Mouse (Mus musculus) liver (tissue): Measurements from ENCODE around the gene Tpst2.
A peak's percentile ranks its signal among the peaks of the same experiment; 100 is the strongest.

ENCODE experiments used
- DNase-seq: peaks from one replicate; pipeline ENCODE4 v3.0.0-alpha.2; 2020; ENCODE audit warnings: mixed read lengths

Gene Tpst2

DNA sequence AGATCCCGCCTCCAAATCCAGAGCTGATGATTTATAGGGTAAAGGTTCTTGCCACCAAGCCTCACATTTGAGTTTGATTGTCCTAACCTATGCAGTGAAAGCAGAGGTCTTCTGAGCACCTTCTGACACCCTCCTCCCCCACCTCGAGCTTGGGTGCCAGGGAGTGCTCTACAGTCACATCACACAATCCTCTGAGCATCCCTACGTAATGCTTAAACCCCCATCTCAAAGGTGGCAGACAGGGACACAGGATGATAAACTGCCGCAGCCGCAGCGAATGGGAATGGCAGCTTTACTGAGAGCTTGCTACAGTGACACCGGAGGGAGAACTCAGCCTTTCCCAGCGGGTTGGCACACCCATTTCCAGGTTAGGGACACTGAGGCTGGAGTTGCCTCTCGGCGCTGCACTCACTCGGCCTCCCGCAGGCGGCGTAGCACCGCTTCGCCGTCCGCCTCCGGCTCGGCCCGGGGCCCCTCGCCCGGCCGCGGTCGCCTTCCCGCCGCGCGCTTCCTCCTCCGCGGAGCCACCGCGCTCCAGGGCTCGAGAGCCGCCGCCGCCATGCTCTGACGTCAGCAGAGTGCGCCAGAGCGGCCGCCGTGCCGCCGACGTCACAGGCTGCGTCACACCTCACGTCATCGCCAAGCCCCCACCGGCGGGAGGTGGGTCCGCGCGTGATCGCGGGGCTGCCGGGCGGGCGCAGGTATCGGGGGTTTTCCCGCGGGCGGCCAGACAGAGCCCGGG lies 66.1 kb downstream of the Tpst2 start, which contains the start of the genes Srrd and Hps4:
TSS of gene Srrd (minus strand) at position 578 of the 742 bp plus-strand sequence.
TSS of gene Hps4 (plus strand) at position 621 of the 742 bp plus-strand sequence.
- peak; percentile 86 for DNase-seq

DNA sequence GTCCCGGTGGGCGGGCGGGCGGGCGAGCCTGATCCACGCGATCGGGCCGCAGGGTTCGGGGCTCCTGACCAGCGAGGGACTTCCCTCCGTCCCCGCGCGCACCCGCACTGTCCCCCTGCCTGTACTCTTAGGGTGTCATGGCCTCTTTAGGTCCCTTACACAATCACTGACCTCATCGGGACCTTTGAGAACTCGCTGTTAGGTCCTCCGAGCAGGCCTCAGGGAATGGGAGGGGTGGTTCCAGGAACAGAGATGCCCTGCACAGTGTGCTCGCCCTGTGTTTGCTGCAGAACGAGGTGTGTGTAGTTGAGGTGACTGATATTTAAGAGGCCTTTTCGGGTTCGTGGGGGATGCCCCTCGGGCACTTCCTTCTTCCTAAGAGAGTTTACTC lies 66.7 kb downstream of the Tpst2 start:
- peak; percentile 52 for DNase-seq

DNA sequence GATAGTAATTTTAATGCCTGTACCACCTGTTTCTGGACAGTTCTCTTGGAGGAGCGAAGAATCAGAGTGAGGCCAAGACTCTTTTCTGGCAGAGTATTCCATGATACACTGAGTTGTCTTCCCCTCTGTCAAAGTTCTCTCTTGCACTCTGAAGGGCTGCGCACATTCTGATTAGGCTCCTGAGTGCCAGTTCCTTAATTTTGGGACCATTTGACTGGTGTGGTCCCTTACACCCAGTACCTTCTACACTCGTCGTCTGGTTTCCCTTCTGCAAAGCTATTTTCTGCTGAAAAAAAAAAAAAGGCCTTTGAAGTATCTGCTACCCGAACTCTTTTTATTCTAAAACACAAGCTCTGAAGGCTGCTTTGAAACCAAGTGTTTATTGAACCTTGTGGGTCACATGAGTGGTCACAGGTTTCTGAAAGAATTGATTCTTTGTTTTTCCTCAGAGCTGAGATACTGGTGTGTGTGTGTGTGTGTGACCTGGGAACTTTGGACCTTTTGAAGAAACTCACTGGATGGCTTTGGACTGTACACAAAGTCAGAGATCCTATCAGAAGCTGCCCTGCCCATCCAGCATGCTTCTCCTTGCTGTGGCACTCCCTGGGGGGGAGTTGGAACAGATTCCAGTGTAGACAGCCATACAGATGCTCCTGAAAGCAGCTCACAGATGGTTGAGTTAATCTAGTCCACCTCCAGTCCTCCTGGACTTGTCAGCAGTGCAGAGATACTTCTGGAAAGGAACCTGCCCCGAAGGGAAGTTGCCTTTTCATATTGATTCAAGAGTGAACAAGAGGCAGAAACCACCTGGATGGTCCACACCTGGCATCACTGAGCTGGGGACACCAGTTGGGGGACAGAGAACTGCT lies 67.8 kb downstream of the Tpst2 start:
- no peak for DNase-seq

DNA sequence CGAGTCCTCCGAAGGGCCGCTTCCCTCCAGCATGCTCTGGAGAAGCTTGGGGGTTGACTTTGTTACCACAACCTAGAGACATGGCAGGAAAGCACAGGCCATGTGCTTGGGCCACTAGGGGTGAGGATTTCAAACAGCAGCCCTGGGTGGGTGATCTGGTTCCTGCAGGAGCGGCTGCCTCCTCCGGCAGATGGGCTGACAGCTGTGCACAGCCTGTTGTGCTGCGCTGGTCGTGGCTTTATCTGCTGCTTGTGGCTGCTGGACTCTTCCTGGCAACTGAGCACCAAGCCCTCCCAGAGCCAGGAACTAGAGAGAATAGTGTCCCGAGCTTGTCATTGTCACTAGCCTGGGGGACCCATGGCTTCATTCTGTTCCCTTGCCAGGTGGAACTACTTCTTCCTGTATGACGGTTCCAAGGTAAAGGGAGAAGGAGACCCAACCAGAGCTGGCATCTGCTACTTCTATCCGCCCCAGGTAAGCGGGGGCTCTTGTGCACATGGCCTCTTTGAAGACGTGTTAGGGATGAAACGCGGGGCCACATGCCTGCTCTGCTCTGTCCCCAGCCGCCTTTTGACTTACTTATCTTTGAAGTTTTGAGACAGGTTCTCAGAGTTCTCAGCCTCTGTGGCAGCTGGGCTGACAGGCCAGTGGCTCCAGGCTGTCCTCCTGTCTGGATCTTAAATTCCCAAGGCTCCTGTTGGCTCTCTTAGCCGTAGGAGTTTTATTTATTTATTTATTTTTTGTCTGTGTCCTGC lies 69.9 kb downstream of the Tpst2 start:
- peak; percentile 29 for DNase-seq

DNA sequence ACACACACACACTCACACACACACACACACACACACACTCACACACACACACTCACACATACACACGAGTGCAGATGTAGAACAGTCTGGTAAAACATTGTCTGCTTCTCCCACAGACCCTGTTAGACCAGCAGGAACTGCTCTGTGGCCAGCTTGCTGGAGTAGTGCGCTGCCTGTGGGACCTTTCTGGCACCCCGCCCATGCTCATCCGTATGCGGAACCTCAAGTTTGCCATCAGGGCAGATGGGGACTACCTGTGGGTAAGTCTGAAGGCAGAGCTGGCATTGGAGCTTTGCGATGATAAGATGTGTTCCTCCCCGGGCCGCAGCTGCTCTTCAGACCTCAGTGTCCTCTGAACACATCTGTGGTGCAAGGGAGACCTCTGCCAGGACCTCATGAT lies 72.7 kb downstream of the Tpst2 start:
- no peak for DNase-seq

DNA sequence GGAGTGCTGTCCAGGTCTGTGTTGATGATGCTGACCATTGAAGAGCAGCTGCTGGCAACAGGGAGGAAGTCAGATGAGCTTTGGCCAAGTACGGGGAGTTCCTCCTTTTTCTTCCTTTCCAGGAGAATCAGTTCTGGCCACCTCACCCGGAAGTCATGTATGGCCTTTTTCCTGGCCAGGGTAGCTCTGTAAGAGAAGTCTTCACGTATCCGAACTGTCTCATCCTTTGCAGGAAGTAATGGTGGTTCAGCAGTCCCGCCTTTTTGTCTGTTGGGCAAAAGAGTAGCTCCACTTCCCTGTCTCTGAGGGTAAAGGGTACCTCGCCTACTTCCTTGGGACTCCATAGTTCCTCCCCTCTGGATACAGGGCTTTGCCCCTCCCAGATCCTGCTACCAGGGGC lies 79.0 kb downstream of the Tpst2 start:
- no peak for DNase-seq

DNA sequence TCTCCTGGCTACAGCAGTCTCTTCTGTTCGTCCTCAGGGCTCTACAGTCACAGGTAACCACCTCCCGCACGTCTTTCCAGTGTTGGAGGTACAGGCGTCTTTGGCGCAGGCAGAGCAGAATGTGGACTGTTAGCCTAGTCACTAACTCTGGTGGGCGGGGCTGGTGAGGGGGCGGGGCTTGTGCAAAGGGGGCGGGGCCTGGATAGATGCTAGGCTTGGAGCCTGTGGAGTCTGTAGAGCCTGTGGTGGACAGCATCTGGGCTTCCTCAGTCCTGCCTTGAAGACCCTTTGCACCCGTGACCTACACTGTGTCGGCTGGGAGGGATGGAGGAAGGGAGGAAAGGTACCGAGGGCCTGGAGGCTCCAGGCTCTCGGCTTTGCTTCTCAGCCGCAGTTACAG lies 79.4 kb downstream of the Tpst2 start, which contains the start of gene Gm6583:
TSS of gene Gm6583 (minus strand) at position 124 of the 400 bp plus-strand sequence.
- peak; percentile 72 for DNase-seq

DNA sequence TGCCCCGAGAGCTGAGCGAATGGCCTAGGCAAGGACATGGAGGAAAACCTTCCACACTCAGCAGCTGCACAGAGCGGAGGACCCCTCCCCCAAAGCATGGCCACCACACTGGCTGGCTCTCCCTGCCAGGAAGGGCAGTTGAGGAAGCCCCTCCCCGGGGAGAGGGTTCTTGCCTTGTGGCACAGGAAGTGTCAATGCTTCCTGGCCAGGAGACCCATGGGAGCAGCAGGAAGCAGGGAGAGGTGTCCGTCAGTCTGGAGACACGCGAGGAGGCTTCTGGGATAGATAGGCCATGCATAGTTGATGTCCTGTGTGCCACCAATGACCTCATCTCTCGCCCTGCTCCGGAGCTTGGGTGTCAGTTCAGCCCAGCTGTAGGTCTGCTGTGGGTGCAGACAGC lies 79.8 kb downstream of the Tpst2 start:
- no peak for DNase-seq

DNA sequence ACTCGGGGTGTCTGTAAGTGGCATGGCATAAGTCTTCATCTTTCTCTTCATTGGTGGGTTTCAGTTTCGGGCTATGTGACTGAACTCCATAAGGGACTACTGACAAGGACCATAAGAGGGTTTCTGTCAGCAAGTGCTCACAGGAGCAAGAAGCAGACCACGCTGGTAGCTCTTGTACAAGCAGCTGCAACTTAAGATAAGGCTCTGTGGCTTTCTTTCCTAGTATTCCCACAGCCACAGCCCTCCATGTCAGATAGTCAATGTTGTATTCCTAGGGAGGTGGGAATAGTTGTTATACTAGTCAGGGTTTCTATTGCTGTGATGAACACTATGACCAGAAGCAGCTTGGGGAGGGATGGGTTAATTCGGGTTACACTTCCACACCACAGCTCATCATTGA lies 83.0 kb downstream of the Tpst2 start:
- peak; percentile 62 for DNase-seq

DNA sequence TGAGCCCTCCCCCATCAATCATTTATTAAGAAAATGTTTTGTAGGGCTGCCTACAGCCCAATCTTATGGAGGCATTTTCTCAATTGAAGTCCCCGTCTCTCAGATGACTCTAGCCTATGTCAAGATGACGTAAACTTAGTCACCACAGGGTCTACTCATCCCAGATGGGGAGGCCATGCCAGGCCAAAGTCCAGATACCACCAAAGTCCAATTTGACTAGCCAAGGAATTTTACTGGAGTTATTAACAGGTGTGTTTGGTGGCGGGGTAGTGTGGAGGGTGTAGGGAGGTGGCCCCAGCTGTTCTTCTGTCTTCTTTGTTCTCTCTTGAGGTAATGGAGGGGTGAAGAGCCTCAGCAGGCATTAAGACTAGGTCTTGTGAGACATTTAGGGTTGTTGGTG lies 83.6 kb downstream of the Tpst2 start:
- no peak for DNase-seq

DNA sequence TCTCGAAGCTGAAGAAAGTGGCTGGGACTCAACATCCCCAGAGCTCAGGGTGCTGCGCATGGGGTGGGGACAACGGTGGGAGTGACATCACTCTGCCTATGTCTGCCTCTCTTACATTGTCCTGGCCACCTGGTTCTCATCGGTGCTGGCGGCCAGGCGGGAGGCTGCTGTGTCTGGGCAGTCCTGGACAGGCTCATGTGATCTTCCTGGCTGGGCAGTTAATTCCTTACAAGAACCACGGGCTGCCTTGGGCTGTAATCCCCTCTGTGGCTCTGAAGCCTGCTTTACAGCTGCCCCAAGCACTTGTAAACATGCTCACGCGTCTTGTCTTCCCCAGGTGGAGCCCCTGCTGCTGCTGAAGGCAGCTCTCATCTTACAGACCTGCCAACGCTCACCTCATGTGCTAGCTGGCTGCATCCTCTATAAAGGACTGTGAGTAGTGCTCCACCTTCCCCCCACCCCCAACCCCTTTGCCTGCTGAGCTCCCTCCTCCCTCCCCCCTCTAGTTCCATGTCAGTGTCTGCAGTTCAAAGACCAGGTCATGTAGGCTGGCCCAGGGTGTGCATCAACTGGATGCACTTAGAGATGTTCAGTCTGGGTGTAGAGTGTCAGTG lies 87.8 kb downstream of the Tpst2 start:
- DNase-seq, result no peak
